Mouse (Mus musculus) spleen, adult 2 months (tissue): Measurements from ENCODE around the gene Cracr2b.
A peak's percentile ranks its signal among the peaks of the same experiment; 100 is the strongest.

ENCODE experiments used
- CTCF ChIP-seq: fragments of 200-500 bp; IDR thresholded peaks from 2 replicates; pipeline ENCODE4 v1.5.1; 2011; ENCODE audit warnings: mild to moderate bottlenecking, inconsistent platforms; ENCODE audit not compliant: insufficient read depth, insufficient read length, insufficient replicate concordance; ENCODE audit errors: extremely low read depth
- POLR2A ChIP-seq: fragments of 200-500 bp; IDR thresholded peaks from 2 replicates; pipeline ENCODE4 v1.6.1; 2011; ENCODE audit warnings: low read depth, low read length, inconsistent platforms

DNA sequence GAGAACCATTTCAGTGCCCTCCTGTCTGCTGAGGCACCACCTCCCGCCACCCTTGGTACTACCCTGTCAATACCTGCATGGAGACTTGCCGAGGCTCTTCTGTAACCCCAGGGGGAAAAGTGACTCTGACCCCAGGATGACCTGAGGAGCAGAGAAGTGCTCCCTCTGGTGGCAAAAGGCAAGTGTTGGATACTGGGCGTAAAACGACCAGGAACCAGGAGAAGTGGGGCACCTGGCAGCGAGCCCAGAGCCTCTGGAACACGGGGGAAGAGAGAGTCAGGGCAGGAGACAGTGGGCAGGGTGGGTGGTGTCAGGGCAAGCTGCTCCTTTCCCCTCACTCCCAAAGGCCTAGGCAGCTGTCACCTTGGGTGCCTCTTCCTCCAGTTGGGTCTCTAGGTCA is 20.3 kb upstream of the Cracr2b start:
- TF ChIP-seq POLR2A (no peak), CTCF (peak; percentile 51; the same call in 1 of the 2 replicates)
